Comparison of ENCODE assay signal across 9 mouse cellular contexts in genomic region chr7:25515667-25516066, GRCm38 (mm10). TPM values are rescaled to one million over a fixed set of nuclear protein-coding genes. Genes with fewer than 3 reads are reported as not detected.
"Had no signal": no experiment of that assay in that cellular context is flagged by ENCODE, and none has a peak within 500 bp of the region (broad histone marks: within the 10 kb centered on the region; RNA-seq: fewer than 3 reads in every experiment).

No protein-coding gene starts in this region.

RNA-seq across cellular contexts. Expression of gene Ceacam2, which starts 24.0 kb away (rescaled TPM):
- total RNA-seq: monocyte, adult 5-6 weeks had no signal
- polyA plus RNA-seq: limb, embryonic 10.5 days; limb, embryonic 14.5 days; liver, embryonic 12.5 days; liver, embryonic 16.5 days; lung, embryonic 14.5 days; midbrain, embryonic 11.5 days; neural tube, embryonic 12.5 days; stomach, embryonic 15.5 days had no signal
